Mouse (Mus musculus): ENCODE measurements at regions not wholly inside any gene's neighbourhood (a gene's known extent, or its start where the extent isn't known, plus 50 kb on each side); places are given as distances from the start of the nearest gene placed in this dataset.

DNA sequence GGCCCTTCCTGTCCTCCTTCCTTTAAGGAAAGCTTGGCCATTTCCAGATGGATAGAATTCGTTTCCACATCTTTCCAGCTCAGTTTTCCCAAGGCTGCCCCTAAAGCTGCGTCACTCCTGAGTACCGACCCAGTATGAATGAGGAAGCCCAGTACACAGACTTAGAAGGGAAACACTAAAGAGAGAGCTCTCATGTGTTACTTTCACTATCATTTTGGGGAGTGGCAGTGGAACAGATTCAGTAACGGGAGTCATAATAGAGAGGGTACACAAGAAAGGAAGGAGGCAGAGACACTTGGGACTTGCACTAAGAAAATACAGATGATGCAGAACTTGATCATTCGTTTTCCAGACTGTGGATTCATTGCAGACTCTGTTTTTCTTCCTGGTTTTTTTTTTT is 210.1 kb downstream of the Tle4 start:
- Histone ChIP-seq H3K9ac (no peak overlapping the region), H3K36me3 (no peaks in the 10 kb centered on the region), H3K4me2 (no peak overlapping the region), H3K4me1 (replicated peaks) (peaks cover 13% of the 10 kb centered on the region), H3K27me3 (peaks cover 58% of the 10 kb centered on the region), H3K9me3 (replicated peaks) (no peaks in the 10 kb centered on the region), H3K27ac (no peak overlapping the region), H3K4me3 (no peak overlapping the region)
- ATAC-seq (replicated peaks; ENCODE audit: insufficient number of reproducible peaks, insufficient read depth, low FRiP score, low read depth), result no peak
- 68% methylated on average over 5 of the region's 5 CpGs for WGBS

DNA sequence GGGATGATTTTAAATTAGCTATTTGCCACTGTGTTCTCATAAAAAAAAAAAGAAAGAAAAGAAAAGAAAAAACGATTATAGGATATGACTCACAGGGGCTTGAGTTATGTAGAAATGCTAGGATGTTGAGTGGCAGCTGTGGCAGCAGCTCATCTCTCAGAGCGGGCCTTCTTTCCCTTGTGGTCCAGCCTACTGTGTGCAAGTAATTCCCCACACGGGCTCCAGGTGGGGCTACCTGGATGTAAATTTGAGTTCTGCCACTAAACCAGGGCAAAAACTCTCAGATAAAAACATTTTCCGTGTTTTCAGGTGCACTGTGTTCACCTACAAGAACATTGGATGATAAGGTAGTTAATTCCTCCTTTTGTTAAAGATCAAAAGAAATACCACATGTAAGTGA is 209.3 kb downstream of the Tle4 start:
- Histone ChIP-seq H3K4me2 (no peak overlapping the region), H3K36me3 (no peaks in the 10 kb centered on the region), H3K9ac (no peak overlapping the region), H3K27ac (no peak overlapping the region), H3K27me3 (peaks cover 51% of the 10 kb centered on the region), H3K9me3 (replicated peaks) (no peaks in the 10 kb centered on the region), H3K4me1 (replicated peaks) (peaks cover 13% of the 10 kb centered on the region), H3K4me3 (no peak overlapping the region)
- ATAC-seq (replicated peaks; ENCODE audit: insufficient number of reproducible peaks, insufficient read depth, low FRiP score, low read depth), result no peak
- 37% methylated on average over 4 of the region's 4 CpGs for WGBS

DNA sequence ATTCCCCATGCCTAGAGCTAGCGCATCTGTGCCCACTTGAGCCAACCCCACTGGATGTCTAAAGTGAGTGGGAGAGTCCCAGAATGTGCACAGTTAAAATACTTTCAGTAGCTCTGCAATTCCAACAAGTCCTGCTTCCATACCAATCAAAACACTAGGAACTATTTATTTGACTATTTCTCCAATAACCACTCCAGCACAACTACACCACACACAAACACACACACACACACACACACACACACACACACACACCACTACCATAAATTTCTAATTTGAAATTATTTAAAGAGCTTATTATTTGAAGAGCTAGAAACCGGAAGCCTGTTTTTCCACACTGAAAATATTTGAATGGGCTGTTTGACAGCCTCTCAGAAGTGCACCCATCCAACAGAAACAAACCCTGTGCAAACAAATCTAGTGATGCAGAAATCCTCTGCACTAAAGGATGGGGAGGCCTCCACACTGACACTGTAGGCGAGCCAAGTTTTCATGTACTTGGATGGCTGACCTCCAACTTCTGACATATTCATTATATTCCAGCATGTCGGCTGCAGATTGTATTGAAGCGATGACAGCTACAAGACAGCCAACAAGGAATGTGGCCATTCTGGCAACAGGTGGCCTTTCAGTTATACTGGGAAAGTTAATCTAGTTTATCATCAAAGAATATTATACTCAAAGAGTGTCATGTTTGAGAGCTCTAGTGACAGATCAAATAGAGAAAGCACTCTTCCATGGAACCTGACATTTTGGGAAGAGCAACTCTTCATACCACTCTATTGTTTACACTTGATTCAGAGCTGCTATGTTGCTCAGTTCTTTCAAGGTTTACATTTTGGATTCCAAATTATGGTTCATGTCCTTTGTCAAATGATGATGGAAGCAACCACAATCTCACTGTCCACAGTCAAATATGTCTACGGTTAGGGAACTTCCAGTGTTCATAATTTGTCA is 207.7 kb downstream of the Tle4 start:
- no peak overlapping the region for H3K4me2 ChIP-seq
- peaks cover 42% of the 10 kb centered on the region for H3K27me3 ChIP-seq
- no peak overlapping the region for H3K9ac ChIP-seq
- H3K36me3 ChIP-seq, result no peaks in the 10 kb centered on the region
- H3K4me3 ChIP-seq, result no peak overlapping the region
- no peak overlapping the region for H3K27ac ChIP-seq
- H3K9me3 ChIP-seq (replicated peaks), result no peaks in the 10 kb centered on the region
- peak; percentile 85 for ATAC-seq (replicated peaks; ENCODE audit: insufficient number of reproducible peaks, insufficient read depth, low FRiP score, low read depth)
- 42% methylated on average over 6 of the region's 6 CpGs for WGBS
- peaks cover 13% of the 10 kb centered on the region for H3K4me1 ChIP-seq (replicated peaks)

DNA sequence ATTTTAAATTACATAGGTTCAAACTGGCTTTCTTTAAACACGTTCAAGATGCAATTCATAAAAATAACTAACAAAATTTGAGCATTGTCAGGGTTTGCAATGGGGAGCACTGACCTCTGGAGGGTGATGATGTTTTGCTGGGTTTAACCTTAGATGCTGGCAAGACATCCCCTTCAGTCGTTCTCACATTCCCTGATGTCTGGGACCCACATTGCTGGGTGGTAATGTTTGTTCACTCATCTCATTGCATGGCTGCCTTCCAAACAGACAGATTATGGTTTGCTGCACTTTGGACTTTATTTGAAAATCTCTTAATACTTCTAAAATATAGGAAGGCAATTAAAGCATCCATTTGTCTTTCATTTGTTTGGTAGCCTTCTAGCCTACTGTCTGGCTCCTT is 206.9 kb downstream of the Tle4 start:
- Histone ChIP-seq H3K4me3 (no peak overlapping the region), H3K27me3 (peaks cover 44% of the 10 kb centered on the region), H3K9ac (no peak overlapping the region), H3K9me3 (replicated peaks) (no peaks in the 10 kb centered on the region), H3K4me2 (no peak overlapping the region), H3K4me1 (replicated peaks) (peaks cover 13% of the 10 kb centered on the region), H3K27ac (no peak overlapping the region), H3K36me3 (no peaks in the 10 kb centered on the region)
- ATAC-seq (replicated peaks; ENCODE audit: insufficient number of reproducible peaks, insufficient read depth, low FRiP score, low read depth), result no peak
- WGBS, result 49% methylated on average over 2 of the region's 2 CpGs

Data from heart, embryonic 15.5 days (tissue).